Mouse (Mus musculus) T-helper 17 cell (primary cell): Measurements from ENCODE around the gene Nol12.

Experiments used
- in situ Hi-C, 2 experiments: fragments of 300-600 bp; cut with MboI, MseI; formaldehyde crosslinking; loops; 1 replicate in 1 of 2; 2 replicates in 1 of 2; pipeline ENCODE4 v1.15.1; 2025; ENCODE audit warnings: high pct_unique_total_duplicates in 2 of 2

Gene Nol12

GRCm38 (mm10) chr15:78946232-78946631 is 11.5 kb downstream of the Nol12 start:
- in situ Hi-C loops, result loop anchor here in 1 of 2 experiments (25.0 kb wide), 1 partner anchor 984 kb away; the partner anchor contains the start of genes Eif3d and Foxred2

GRCm38 (mm10) chr15:78947657-78948056 is 12.9 kb downstream of the Nol12 start, which contains the start of gene Triobp:
Gene Triobp (plus strand): TSS chr15:78947724.
- in situ Hi-C loops, result loop anchor here in 1 of 2 experiments (25.0 kb wide), 1 partner anchor 985 kb away; the partner anchor contains the start of genes Eif3d and Foxred2

DNA sequence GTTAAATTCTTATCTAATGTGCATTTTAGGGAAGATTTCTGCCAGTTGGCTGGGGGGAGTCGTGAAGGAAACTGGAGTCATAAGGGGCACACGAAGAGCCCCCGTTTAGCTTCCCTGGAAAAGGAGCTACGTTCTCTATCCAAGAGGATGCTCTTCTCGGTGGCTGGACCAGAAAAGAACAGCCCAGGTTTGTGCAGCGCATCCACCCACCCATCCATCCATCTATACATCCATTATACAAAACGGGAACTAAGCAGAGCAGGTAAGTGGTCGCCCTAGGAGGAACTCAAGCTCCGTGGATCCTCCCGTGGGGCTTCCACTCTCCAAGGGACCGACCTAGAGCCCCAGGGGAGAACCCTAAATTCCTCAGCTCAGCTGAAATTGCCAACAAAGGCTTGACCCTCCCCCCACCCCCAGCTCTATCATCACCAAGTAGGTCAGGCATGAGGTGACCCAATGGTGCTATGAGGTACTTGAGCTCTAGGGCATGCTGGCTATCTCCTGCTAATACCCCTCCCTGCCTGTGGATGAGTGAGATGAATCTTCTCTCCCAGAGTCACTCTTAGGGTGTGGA is 13.5 kb downstream of the Nol12 start:
- in situ Hi-C loops, result loop anchor here in 1 of 2 experiments (25.0 kb wide), 1 partner anchor 986 kb away; the partner anchor contains the start of genes Eif3d and Foxred2

- in situ Hi-C loops, result loop anchor here in 1 of 2 experiments (25.0 kb wide), 1 partner anchor 987 kb away; the partner anchor contains the start of genes Eif3d and Foxred2
Measured at GRCm38 (mm10) chr15:78948883-78949282, 14.2 kb downstream of the Nol12 start.

GRCm38 (mm10) chr15:78955663-78956062 is 20.9 kb downstream of the Nol12 start:
- in situ Hi-C loops, result no loop called here

DNA sequence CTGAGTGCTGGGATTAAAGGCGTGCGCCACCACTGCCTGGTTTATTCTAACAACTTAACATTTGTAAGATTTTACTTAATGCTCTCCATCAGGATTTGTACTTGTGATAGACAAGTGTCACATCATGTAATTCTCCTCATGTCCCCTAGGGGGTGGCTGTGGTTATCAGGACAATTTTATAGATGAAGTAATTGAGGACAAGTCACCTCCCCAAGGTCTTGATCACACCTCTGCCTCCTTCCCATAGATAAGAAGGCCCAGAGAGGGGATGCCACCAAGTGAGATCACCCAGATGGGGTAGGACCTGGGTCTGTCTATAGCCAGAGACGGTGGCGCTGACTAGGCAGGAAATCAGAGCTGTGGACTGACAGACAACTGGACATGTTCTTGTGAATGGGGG is 21.6 kb downstream of the Nol12 start:
- in situ Hi-C loops, result no loop called here

DNA sequence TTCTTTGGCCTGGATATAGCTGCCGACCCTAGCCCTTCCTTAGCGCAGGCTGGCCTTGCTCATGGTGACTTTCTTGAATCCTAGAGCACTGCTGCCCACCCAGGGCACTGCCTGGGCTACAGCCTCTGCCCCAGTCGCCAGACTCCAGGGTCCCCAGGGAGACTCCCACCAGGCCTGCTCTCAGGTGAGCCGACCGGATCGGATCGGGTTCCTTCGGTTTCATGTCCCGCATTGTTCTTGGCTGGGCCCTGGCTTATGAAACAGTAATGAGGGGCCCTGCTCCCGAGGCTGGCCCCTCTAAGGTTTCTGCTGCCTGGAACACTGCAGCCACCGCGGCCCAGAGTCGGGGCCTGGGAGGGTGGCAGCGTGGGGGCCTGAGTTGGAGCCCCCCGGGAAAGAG is 22.3 kb downstream of the Nol12 start:
- in situ Hi-C loops, result no loop called here

DNA sequence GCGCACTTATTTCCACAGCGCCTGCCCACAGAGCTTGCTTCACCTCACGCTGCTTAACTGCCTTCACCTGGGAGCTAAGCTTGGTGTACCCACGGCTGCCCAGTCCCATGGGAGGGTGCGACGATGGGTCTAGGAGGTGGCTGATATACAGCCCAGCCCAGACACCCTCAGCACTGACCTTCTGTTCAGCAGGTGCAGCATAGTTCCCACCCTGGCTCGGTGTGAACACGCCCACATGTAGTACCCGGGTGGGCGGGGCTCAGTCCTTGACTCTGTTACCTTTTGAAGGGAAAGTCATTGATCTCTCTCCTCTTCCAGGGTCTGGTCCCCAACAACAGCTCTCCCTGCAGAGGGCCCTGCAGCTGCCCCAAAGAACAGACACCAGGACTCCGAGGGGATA is 24.8 kb downstream of the Nol12 start:
- in situ Hi-C loops, result no loop called here

- in situ Hi-C loops, result loop anchor here in 1 of 2 experiments (10.0 kb wide), 1 partner anchor 275 kb away; no protein-coding TSS in a partner anchor
Measured at GRCm38 (mm10) chr15:78960088-78960487, 25.4 kb downstream of the Nol12 start.

- in situ Hi-C loops, result loop anchor here in 1 of 2 experiments (10.0 kb wide), 1 partner anchor 278 kb away; no protein-coding TSS in a partner anchor
Measured at GRCm38 (mm10) chr15:78962885-78963284, 28.2 kb downstream of the Nol12 start.

GRCm38 (mm10) chr15:78971626-78972025 is 36.9 kb downstream of the Nol12 start:
- in situ Hi-C loops, result no loop called here

- in situ Hi-C loops, result no loop called here
Measured at GRCm38 (mm10) chr15:78973950-78974349, 39.2 kb downstream of the Nol12 start.

DNA sequence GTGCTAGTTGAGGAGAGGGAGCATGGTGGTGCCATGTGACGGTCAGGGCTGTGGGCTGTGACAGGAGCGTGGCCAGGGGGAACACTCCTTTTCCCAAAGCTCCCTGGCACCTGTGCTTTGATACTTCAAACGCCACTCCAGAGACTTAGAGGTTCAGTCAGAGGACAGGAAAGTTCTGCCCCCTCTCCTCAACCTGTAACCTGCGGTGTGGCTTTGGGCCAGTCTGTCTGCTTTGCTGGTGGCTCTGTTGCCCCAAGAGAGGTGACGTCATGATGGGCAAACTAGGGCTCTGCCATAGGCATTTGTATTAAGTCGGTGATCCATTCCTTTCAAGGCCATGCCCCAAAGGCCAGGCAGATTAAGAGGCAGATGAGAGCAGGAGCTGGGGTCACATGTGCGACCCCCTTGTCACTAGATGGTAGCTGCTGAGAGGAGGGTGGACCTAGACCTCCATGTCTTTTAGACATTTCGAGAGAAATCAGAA is 43.0 kb downstream of the Nol12 start:
- in situ Hi-C loops, result no loop called here

DNA sequence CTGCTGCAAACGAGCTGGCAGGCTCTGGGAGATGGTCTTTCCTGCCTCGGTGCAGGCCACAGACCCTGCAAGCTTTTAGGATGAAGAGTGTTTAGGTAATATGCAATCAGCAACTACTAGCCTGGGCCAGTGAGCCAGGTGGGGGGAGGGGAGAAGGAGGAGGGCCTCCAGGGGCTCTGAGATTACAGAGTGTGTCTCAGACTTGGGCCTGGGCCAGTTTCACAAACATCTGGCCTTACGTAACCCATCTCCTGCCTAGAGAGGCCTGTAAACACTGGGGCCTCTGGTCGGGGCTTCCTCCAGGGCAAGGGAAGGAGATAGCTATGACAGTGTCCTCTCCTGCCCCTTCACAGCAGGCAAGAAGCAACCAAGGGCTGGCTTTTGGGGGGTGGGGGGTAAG is 44.1 kb downstream of the Nol12 start:
- in situ Hi-C loops, result no loop called here

DNA sequence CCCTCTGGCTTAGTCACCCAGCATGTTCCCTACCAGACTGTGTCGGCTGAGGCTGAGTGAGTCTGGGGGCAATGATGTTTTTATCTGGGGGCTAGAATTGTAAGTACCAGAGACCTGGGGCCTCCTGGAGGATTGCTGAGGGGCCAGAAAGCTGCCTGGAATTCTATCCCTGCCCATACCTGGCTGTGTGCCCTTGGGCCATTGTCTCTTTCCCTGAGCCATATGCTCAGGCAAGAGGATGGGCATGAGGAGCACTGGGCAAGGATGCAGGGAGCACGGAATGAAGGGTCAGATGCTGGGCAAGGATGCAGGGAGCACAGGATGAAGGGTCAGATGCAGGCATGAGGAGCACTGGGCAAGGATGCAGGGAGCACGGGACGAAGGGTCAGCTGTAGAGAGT is 45.4 kb downstream of the Nol12 start:
- in situ Hi-C loops, result no loop called here

DNA sequence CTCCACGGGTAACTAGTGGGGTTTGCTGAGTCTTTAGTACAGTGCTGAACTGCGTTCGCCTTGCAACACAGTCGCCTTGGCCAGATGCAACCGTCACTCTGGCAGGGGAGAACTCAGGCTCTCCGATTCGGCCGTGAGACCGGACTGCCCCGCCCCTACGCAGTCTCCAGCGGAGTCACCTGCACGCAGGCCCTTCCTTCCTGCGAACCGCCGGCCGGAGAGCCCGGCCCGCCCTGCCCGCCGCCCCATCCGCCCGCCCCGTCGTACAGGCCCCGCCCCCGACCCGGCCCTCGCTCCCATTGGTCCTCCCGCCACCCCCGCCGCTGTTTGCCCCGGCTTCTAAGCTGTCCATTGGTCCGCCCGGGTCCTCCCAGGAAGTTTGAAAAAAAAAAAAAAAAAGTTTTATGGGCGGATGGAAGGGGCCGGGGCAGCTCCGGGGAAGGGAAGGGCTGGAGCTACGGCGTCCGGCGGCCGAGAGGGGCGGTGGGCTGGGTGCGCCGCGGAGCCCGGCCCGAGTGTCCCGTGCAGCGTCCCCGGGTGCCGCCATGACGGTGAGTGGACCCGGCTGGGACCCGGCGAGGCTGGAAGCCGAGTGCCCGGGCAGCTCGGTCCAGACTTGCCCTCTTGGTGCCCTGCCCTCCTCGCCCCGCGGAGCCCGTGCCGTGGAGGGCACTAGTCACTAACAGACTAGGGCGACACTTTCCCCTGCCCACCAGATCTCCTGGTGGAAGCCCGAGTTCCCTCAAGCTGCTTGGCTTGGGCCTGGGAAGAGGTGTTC is 48.1 kb downstream of the Nol12 start:
- in situ Hi-C loops, result no loop called here

DNA sequence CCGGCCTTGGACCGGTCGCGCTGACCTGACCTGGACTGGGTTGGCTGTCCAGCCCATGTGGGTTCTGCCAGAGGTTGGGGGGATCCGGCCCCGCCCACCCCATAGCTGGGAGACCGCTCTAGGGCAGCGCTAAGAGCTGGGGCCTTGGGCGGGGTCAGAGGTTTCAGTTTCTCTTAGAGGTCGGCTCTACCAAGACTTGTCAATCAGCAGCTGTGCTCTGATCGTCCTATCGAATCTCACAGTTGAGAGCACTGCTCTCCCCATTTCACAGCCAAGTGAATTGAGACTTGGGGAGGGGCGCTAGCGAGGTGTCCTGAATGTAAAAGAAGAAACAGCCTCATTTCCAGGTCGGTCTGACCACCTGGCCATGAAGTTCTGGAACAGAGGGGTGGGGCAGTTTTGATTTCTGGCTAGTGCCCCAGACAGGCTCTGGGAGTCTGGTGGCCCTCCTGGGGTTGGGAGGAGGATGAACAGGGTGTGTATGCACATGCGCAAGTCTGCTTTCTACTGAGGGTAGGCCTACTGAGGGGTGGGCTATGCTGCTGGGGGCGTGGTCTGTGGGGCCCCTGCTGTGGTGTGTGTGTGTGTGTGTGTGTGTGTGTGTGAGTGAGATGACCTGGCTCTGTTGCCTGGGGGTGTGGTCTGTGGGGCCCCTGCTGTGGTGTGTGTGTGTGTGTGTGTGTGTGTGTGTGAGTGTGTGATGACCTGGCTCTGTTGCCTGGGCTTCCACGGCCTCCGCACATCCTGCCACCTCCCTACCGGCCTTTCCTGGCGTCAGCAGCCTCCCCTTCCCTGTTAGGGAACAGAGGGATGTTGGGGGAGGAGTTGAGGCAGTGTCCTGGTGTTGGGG is 48.9 kb downstream of the Nol12 start:
- in situ Hi-C loops, result no loop called here

- in situ Hi-C loops, result no loop called here
Measured at GRCm38 (mm10) chr15:78984286-78984778, 49.6 kb downstream of the Nol12 start.

- in situ Hi-C loops, result no loop called here
Measured at GRCm38 (mm10) chr15:78986536-78987220, 51.9 kb downstream of the Nol12 start.

DNA sequence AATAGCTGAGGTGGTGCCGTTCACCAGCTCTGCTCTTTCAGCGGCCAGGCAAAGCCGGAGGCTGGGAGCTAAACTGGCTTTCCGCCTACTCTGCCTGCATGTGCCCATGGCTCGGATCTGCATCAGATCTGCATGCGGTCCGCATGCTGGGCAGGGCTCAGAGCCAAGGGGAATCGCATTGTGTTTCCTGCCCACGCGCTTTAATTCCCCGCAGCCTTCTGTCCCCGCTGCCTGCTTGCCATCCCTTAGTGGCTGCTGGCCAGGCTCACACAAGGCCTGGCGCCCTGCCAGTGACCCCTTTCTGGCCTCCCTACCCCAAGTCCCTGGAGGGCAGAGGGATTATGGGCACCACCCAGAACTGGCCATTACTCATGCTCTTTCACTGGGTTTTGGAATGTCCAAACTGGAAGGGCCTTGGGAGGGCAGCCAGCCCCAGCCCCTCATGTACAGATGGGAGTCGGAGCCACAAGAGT is 53.8 kb downstream of the Nol12 start:
- in situ Hi-C loops, result no loop called here
